Mouse (Mus musculus): ENCODE data around the gene Fam69a. TPM values are rescaled to one million over a fixed set of nuclear protein-coding genes. Genes with fewer than 3 reads are reported as not detected.
"Not testable (repeated sequence)": the region's sequence is repeated elsewhere in the genome, so short reads cannot be mapped to it uniquely, and the experiment has no call there.

The Fam69a gene
- polyA plus RNA-seq, 1 experiment from 2014 or later: 17.0 TPM

GRCm38 (mm10) chr5:107986255-107986966 lies 474 bp downstream of the Fam69a start:
- DNase-seq (ENCODE audit: low read depth, low spot score): peak; percentile 43
- no peaks in the 10 kb centered on the region for H3K27me3 ChIP-seq
- TF ChIP-seq CTCF (IDR thresholded peaks at IDR 0.05): peak; percentile 87
- ATAC-seq: peak; percentile 57
- ChIA-PET POLR2A (interaction anchor here (0.7 kb wide), 2 partner anchors 10 to 15 kb away, joined by 3 to 4 read pairs; no protein-coding TSS in a partner anchor), CTCF (interaction anchor here (0.8 to 4.6 kb wide), 16 partner anchors 9 to 69 kb away, joined by 3 to 61 read pairs (median 6); no protein-coding TSS in a partner anchor)
- in situ Hi-C loops (cut with MboI; ENCODE audit: low pct_unique_long_range_greater_than_20kb): loop anchor here (5.0 kb wide), 1 partner anchor 59 kb away; no protein-coding TSS in a partner anchor

DNA sequence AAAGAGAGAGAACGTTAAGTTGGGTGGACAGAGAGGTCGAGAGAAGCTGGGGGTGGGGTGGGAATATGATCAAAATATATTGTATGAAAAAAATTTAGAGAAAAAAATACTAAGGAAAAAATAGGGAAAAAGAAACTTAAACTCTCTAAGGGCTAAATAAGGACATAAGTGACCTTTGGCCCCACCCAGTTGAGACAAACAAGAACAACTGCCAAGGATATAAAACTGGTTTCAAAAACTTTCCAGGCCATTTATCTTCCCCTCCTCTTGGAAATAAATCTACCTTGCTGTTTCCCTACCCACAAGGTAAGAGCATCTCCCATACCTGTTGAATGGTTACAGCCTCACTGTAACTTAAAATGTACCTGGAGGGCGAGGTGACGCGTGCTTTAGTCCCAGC lies 2.9 kb downstream of the Fam69a start:
- CTCF ChIA-PET: interaction anchor here (1.1 to 5.0 kb wide), 3 partner anchors 12 to 195 kb away, joined by 3 to 27 read pairs (median 15); no protein-coding TSS in a partner anchor
- in situ Hi-C loops (cut with MboI; ENCODE audit: low pct_unique_long_range_greater_than_20kb): no loop called here
- POLR2A ChIA-PET: no interaction called here
- no peaks in the 10 kb centered on the region for H3K27me3 ChIP-seq
- no peak for ATAC-seq
- no peak for TF ChIP-seq CTCF (IDR thresholded peaks at IDR 0.05)
- DNase-seq (ENCODE audit: low read depth, low spot score): no peak

DNA sequence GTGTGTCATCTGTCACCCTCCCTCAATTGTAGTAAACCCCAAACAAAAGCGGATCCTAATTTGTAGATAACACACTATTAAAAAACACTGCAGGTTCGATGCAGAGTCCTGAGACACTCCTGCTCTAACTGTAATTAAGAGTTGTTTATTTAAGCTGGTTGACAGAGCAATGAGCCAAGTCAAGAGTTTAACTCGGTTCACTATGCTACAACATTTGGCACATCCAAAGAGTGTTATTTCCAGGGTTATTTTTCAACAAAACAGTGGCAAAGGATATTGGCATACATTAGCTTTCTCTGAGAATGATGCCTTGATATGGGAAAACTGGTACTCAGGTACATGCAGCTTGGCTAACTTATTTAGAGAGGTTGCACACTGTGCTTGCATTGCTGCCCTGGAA lies 4.9 kb downstream of the Fam69a start:
- DNase-seq (ENCODE audit: low read depth, low spot score) (no peak), ATAC-seq (no peak)
- CTCF ChIA-PET: interaction anchor here (0.9 to 5.0 kb wide), 3 partner anchors 10 to 60 kb away, joined by 3 to 27 read pairs (median 15); no protein-coding TSS in a partner anchor
- no peak for TF ChIP-seq CTCF (IDR thresholded peaks at IDR 0.05)
- in situ Hi-C loops (cut with MboI; ENCODE audit: low pct_unique_long_range_greater_than_20kb): no loop called here
- H3K27me3 ChIP-seq: no peaks in the 10 kb centered on the region
- POLR2A ChIA-PET: no interaction called here

GRCm38 (mm10) chr5:107979901-107980300 lies 7.0 kb downstream of the Fam69a start:
- in situ Hi-C loops (cut with MboI; ENCODE audit: low pct_unique_long_range_greater_than_20kb): no loop called here

GRCm38 (mm10) chr5:107978289-107979035 lies 8.4 kb downstream of the Fam69a start:
- no peaks in the 10 kb centered on the region for H3K27me3 ChIP-seq
- ChIA-PET CTCF (interaction anchor here (0.8 to 2.9 kb wide), 4 partner anchors 8 to 57 kb away, joined by 3 to 11 read pairs (median 6); partner anchors contain the start of gene Fam69a), POLR2A (no interaction called here)
- DNase-seq (ENCODE audit: low read depth, low spot score): no peak
- no peak for ATAC-seq
- in situ Hi-C loops (cut with MboI; ENCODE audit: low pct_unique_long_range_greater_than_20kb): no loop called here
- no peak for TF ChIP-seq CTCF (IDR thresholded peaks at IDR 0.05)

More at GRCm38 (mm10) chr5:107979901-107980300, 7.0 kb downstream of the Fam69a start:
- no peak for ATAC-seq
- no peaks in the 10 kb centered on the region for H3K27me3 ChIP-seq
- no peak for TF ChIP-seq CTCF (IDR thresholded peaks at IDR 0.05)
- no peak for DNase-seq (ENCODE audit: low read depth, low spot score)
- POLR2A ChIA-PET: interaction anchor here (0.7 kb wide), 1 partner anchor 20 kb away, joined by 3 read pairs; no protein-coding TSS in a partner anchor
- CTCF ChIA-PET: interaction anchor here (0.7 to 5.0 kb wide), 4 partner anchors 10 to 58 kb away, joined by 3 to 27 read pairs (median 4); no protein-coding TSS in a partner anchor

DNA sequence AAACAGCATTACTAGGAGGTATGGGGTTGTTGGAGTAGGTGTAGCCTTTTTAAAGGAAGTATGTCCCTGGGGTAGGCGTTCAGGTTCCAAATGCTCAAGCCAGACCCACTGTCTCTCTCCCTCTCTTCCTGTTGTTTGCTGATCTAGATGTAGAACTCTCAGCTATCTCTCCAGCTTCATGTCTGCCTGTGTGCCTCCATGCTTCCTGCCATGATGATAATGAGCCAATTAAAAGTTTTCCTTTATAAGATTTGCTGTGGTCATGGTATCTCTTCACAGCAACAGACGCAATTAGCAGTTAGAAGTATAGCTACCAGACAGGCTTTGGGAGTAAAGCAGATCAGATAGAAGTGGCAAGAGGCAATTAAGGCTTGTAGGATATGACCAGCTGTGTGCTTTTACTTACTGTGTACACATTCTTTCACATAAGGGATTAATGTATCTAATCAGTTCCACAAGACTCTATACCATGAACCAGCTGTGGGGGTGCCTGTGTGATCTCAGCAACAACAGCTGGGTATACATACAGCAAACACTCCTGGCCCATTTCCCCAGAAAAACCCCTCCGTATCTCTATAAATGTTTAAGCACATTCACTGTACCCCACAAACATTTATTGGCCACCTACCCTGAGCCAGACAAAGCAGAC lies 9.1 kb downstream of the Fam69a start:
- CTCF ChIA-PET: interaction anchor here (0.8 to 2.9 kb wide), 5 partner anchors 9 to 64 kb away, joined by 3 to 11 read pairs (median 5); partner anchors contain the start of gene Fam69a
- no peak for ATAC-seq
- no peak for DNase-seq (ENCODE audit: low read depth, low spot score)
- H3K27me3 ChIP-seq: no peaks in the 10 kb centered on the region
- in situ Hi-C loops (cut with MboI; ENCODE audit: low pct_unique_long_range_greater_than_20kb): no loop called here
- no peak for TF ChIP-seq CTCF (IDR thresholded peaks at IDR 0.05)
- POLR2A ChIA-PET: interaction anchor here (1.7 kb wide), 1 partner anchor 8 kb away, joined by 4 read pairs; no protein-coding TSS in a partner anchor

- no peaks in the 10 kb centered on the region for H3K27me3 ChIP-seq
- in situ Hi-C loops (cut with MboI; ENCODE audit: low pct_unique_long_range_greater_than_20kb): no loop called here
- DNase-seq (ENCODE audit: low read depth, low spot score) (no peak), ATAC-seq (no peak)
- POLR2A ChIA-PET: interaction anchor here (0.7 kb wide), 1 partner anchor 33 kb away, joined by 3 read pairs; no protein-coding TSS in a partner anchor
- no peak for TF ChIP-seq CTCF (IDR thresholded peaks at IDR 0.05)
- CTCF ChIA-PET: interaction anchor here (0.8 to 2.6 kb wide), 4 partner anchors 9 to 62 kb away, joined by 3 to 15 read pairs (median 3); no protein-coding TSS in a partner anchor
These were observed 13.6 kb downstream of the Fam69a start for GRCm38 (mm10) chr5:107973310-107973709.

DNA sequence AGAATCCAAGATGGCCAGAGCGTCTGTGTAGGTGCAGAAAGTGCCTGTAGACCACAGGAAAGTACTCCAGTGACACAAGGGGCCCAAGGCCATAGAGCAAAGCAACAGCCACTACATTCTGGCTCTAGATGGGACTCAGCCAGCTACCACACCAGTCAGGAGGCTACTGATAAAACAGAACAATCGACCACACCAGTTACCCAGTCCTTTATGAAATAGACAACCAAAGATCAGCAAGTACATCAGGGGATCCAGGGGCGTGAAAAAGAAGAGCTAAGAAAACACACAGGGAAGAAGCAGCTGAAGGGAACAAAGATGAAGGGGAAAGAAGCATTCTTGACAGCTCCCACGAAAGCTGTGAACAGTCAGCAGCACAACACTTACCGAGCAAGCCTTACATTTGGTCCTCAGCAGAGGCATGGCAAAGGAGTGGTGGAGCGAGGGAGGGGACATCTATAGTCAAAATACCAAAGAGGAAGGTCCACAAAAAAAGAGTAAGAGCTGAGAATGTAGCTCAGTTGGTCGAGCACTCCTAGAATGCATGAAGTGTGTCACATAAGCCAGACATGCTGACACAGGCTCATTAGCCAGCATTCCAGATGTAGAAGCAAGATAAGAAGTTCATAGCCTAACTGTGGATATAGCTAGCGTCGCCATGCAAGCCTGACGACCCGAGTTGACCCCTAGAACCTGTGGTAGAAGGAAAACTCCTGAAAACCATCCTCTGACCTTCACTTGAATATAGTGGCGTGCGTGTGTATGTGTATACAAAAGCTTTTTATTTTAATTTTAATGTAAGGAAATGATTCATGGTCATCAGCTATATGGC lies 14.2 kb downstream of the Fam69a start:
- in situ Hi-C loops (cut with MboI; ENCODE audit: low pct_unique_long_range_greater_than_20kb): no loop called here
- TF ChIP-seq CTCF (IDR thresholded peaks at IDR 0.05): no peak
- ATAC-seq: no peak
- ChIA-PET CTCF (interaction anchor here (0.8 to 2.6 kb wide), 9 partner anchors 10 to 63 kb away, joined by 3 to 15 read pairs (median 3); no protein-coding TSS in a partner anchor), POLR2A (interaction anchor here (0.7 kb wide), 1 partner anchor 32 kb away, joined by 3 read pairs; no protein-coding TSS in a partner anchor)
- no peaks in the 10 kb centered on the region for H3K27me3 ChIP-seq
- DNase-seq (ENCODE audit: low read depth, low spot score): no peak

DNA sequence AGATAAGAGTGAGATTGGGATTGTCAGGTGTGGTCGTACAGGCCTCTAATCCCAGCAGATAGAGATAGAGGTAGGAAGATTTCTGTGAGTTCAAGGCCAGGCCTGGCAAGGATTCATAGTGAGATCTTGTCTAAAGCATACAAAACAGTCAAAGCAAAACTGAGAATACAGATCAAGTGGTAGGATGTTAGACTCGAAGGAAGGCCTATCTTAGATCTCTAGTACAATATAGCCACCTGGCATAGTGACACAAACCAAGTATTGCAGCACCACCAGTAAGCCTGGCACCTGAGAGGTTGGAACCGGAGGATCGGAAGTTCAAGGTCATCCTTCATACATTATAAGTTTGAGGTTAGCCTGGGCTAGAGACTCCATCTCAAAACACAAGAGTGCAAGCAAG lies 15.8 kb downstream of the Fam69a start:
- CTCF ChIA-PET: interaction anchor here (0.9 to 3.0 kb wide), 6 partner anchors 12 to 50 kb away, joined by 3 to 17 read pairs (median 6); no protein-coding TSS in a partner anchor
- ATAC-seq (no peak), DNase-seq (ENCODE audit: low read depth, low spot score) (no peak)
- POLR2A ChIA-PET: interaction anchor here (0.5 kb wide), 1 partner anchor 15 kb away, joined by 3 read pairs; no protein-coding TSS in a partner anchor
- in situ Hi-C loops (cut with MboI; ENCODE audit: low pct_unique_long_range_greater_than_20kb): no loop called here
- no peaks in the 10 kb centered on the region for H3K27me3 ChIP-seq
- TF ChIP-seq CTCF (IDR thresholded peaks at IDR 0.05): no peak

DNA sequence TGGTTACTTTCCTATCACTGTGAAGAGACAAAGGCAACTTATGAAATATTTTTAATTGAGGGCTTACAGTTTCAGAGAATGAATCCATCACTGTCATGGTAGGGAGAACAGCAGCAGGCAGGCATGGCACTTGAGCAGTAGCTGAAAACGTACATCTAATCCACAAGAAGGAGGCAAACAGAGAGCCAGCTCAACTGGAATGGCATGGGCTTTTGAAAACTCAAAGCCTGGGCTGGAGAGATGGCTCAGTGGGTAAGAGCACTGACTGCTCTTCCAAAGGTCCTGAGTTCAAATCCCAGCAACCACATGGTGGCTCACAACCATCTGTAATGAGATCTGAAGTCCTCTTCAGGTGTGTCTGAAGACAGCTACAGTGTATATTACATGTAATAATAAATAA lies 17.1 kb downstream of the Fam69a start:
- DNase-seq (ENCODE audit: low read depth, low spot score); POLR2A ChIA-PET; ATAC-seq; in situ Hi-C loops (cut with MboI; ENCODE audit: low pct_unique_long_range_greater_than_20kb); H3K27me3 ChIP-seq: not testable (repeated sequence)
- CTCF ChIA-PET: interaction anchor here (0.8 to 3.0 kb wide), 7 partner anchors 11 to 48 kb away, joined by 3 to 17 read pairs (median 4); no protein-coding TSS in a partner anchor

Data from Patski (cell line).